Mouse (Mus musculus) testis, adult 2 months (tissue): ENCODE measurements around the gene Pigt.

Experiments
- CTCF ChIP-seq: fragments of 200-500 bp; IDR thresholded peaks from 2 replicates; pipeline ENCODE4 v1.5.1; 2012; ENCODE audit warnings: low read depth, mild to moderate bottlenecking, inconsistent platforms, low read length, moderate library complexity; ENCODE audit not compliant: control insufficient read depth, insufficient read depth, insufficient replicate concordance
- POLR2A ChIP-seq: fragments of 200-500 bp; IDR thresholded peaks from 2 replicates; pipeline ENCODE4 v1.6.1; 2012; ENCODE audit warnings: low read depth, mild to moderate bottlenecking, inconsistent platforms, low read length, moderate library complexity; ENCODE audit not compliant: control insufficient read depth

- TF ChIP-seq CTCF, result peak; percentile 49; the same call in 1 of the 2 replicates
- TF ChIP-seq POLR2A, result no peak
Measured at GRCm38 (mm10) chr2:164531169-164531568, 33.8 kb downstream of the Pigt start.
